Mouse (Mus musculus) midbrain, postnatal 0 days (tissue): ENCODE results near the gene Vmn1r174. TPM values are rescaled to one million over a fixed set of nuclear protein-coding genes. Genes with fewer than 3 reads are reported as not detected.
"Not testable (repeated sequence)": the region's sequence is repeated elsewhere in the genome, so short reads cannot be mapped to it uniquely, and the experiment has no call there.

Experiments
- ATAC-seq: fragments of 200-750 bp; cut with Nextera tagmentation; 2 replicates; pipeline ENCODE4 v1.8.0; 2017; ENCODE audit warnings: moderate number of reproducible peaks, mild to moderate bottlenecking, moderate TSS enrichment, moderate library complexity; ENCODE audit not compliant: low FRiP score
- DNase-seq: peaks from one replicate; pipeline ENCODE4 v3.0.0-alpha.2; 2015; ENCODE audit warnings: low spot score
- H3K27ac ChIP-seq: fragments of 300-500 bp; sonication (generic); 2 replicates; pipeline ENCODE4 v1.5.1; 2014; ENCODE audit warnings: low read depth, mild to moderate bottlenecking, low read length, mixed read lengths
- H3K27me3 ChIP-seq: fragments of 300-500 bp; sonication (generic); 2 replicates; pipeline ENCODE4 v1.6.1; 2014; ENCODE audit warnings: low read length, control low read depth, mixed read lengths; ENCODE audit not compliant: insufficient read depth
- H3K36me3 ChIP-seq: fragments of 300-500 bp; sonication (generic); 2 replicates; pipeline ENCODE4 v1.6.1; 2014; ENCODE audit warnings: low read length, control low read depth, mixed read lengths; ENCODE audit not compliant: insufficient read depth
- H3K4me1 ChIP-seq: fragments of 300-500 bp; sonication (generic); 2 replicates; pipeline ENCODE4 v1.6.1; 2014; ENCODE audit warnings: mild to moderate bottlenecking, control low read depth, antibody characterized with exemption, low read length, mixed read lengths; ENCODE audit not compliant: insufficient read depth
- H3K4me2 ChIP-seq: fragments of 300-500 bp; sonication (generic); 2 replicates; pipeline ENCODE4 v1.6.1; 2014; ENCODE audit warnings: low read depth, mild to moderate bottlenecking, low read length, mixed read lengths; ENCODE audit not compliant: poor library complexity, severe bottlenecking
- H3K4me3 ChIP-seq: fragments of 300-500 bp; sonication (generic); 2 replicates; pipeline ENCODE4 v1.5.1; 2014; ENCODE audit warnings: low read depth, mild to moderate bottlenecking, low read length, moderate library complexity
- H3K9ac ChIP-seq: fragments of 300-500 bp; sonication (generic); replicated peaks from 2 replicates; pipeline ENCODE4 v1.6.1; 2014; ENCODE audit warnings: mild to moderate bottlenecking, low read length, moderate library complexity, mixed read lengths; ENCODE audit not compliant: poor library complexity, severe bottlenecking
- H3K9me3 ChIP-seq: fragments of 300-500 bp; sonication (generic); 2 replicates; pipeline ENCODE4 v1.6.1; 2016; ENCODE audit warnings: low read length, control low read depth
- CTCF ChIP-seq: IDR thresholded peaks from 2 replicates; pipeline ENCODE4 v1.5.1; 2016; ENCODE audit warnings: antibody characterized with exemption, mild to moderate bottlenecking
- WGBS: fragments of 180-500 bp; shearing (Covaris S2); extraction: QIAGEN DNeasy Blood & Tissue Kit; methylation state at CpG from one replicate; pipeline ENCODE4 v1.1.7; 2014; 5-methylcytosine and 5-hydroxymethylcytosine counted together
- polyA plus RNA-seq: library from polyadenylated mRNA; unstranded; fragments of >200 nt; fragmentation: Nextera tagmentation; extraction: Ambion mirVana; gene quantifications from 2 replicates; pipeline ENCODE4 v1.2.1, GENCODE M21; 2015
- total RNA-seq: library from RNA; depleted of rRNA; stranded (reverse); fragments of >200 nt; gene quantifications from 2 replicates; pipeline ENCODE4 v1.2.3, GENCODE M21; 2014; rRNA removed

Vmn1r174 gene
- not detected in 2 replicates for total RNA-seq
- not detected in 2 replicates for polyA plus RNA-seq

DNA sequence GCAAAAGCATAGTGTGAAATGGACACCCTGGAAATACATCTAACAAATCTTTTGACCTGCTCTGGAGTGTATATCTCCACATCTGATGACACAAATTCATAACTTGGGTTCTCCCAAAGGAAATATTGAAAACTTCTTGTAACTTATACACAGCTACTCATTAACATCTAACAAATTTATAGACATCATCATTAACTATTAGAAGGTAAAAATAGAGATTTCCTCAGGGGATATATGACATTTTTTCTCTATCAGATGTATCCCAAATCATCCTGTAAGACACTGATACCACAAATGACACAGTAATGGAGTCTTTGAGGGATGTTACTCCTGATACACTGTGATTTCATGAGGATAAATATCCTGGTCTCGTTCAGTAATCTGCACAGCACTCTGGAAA lies at the start of gene Vmn1r174:
Gene Vmn1r174, plus strand, starts transcription at position 301 of the 400 bp plus-strand sequence.
- 52% methylated on average over 1 of the region's 1 CpGs for WGBS
- H3K27ac ChIP-seq, DNase-seq, H3K4me3 ChIP-seq, H3K9ac ChIP-seq, H3K4me2 ChIP-seq, H3K9me3 ChIP-seq, H3K36me3 ChIP-seq, H3K27me3 ChIP-seq, H3K4me1 ChIP-seq, ATAC-seq: not testable (repeated sequence)

DNA sequence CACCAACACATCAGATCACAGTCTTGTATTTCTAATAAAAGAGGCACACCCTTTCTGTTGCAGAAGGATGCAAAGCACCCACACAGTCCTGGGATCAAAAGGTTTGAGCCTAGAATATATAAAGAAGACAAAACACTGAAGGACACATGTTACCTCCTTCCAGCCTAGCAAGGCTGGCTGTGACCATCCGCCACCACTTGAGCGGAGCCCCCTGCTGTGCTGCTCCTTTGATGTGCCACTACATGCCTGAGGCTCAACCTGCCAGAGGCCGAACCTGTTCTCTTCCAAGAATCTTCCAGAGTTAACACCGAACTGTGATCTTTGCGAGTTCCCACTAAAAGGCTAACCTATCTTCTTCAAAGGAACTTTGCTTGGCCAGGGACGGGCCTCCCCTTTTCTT lies 32.5 kb downstream of the Vmn1r174 start:
- no peak overlapping the region for H3K4me3 ChIP-seq
- WGBS, result 84% methylated on average over 6 of the region's 6 CpGs
- H3K36me3 ChIP-seq, result no peaks in the 10 kb centered on the region
- no peak for TF ChIP-seq CTCF
- DNase-seq, result no peak
- H3K9ac ChIP-seq, result no peak overlapping the region
- H3K9me3 ChIP-seq, result peaks cover 44% of the 10 kb centered on the region
- ATAC-seq, result no peak
- H3K4me2 ChIP-seq, result no peak overlapping the region
- no peaks in the 10 kb centered on the region for H3K27me3 ChIP-seq
- no peaks in the 10 kb centered on the region for H3K4me1 ChIP-seq
- no peak overlapping the region for H3K27ac ChIP-seq

GRCm38 (mm10) chr7:23810543-23810942 lies 58.5 kb downstream of the Vmn1r174 start, which contains the start of gene Vmn1r175:
Gene Vmn1r175 (minus strand): TSS chr7:23810643.
- H3K4me1 ChIP-seq, H3K9ac ChIP-seq, H3K27me3 ChIP-seq, H3K27ac ChIP-seq, H3K9me3 ChIP-seq, H3K36me3 ChIP-seq, H3K4me3 ChIP-seq, H3K4me2 ChIP-seq, DNase-seq, ATAC-seq: not testable (repeated sequence)

Other genes starting within 250 kb of the Vmn1r174 start
- gene Vmn1r167, start 245.1 kb upstream of the Vmn1r174 start, total RNA-seq, result not detected in 2 replicates
- gene Vmn1r167, start 245.1 kb upstream of the Vmn1r174 start, polyA plus RNA-seq, result not detected in 2 replicates
- gene Vmn1r168, start 212.5 kb upstream of the Vmn1r174 start, total RNA-seq, result not detected in 2 replicates
- gene Vmn1r168, start 212.5 kb upstream of the Vmn1r174 start, polyA plus RNA-seq, result not detected in 2 replicates
- gene Vmn1r169, start 176.7 kb upstream of the Vmn1r174 start, total RNA-seq, result not detected in 2 replicates
- gene Vmn1r169, start 176.7 kb upstream of the Vmn1r174 start, polyA plus RNA-seq, result not detected in 2 replicates
- gene Vmn1r170, start 146.1 kb upstream of the Vmn1r174 start, total RNA-seq, result not detected in 2 replicates
- not detected in 2 replicates for gene Vmn1r170, start 146.1 kb upstream of the Vmn1r174 start, polyA plus RNA-seq
- not detected in 2 replicates for gene Vmn1r171, start 121.5 kb upstream of the Vmn1r174 start, total RNA-seq
- gene Vmn1r171, start 121.5 kb upstream of the Vmn1r174 start, polyA plus RNA-seq, result not detected in 2 replicates
- gene Vmn1r172, start 94.0 kb upstream of the Vmn1r174 start, total RNA-seq, result not detected in 2 replicates
- gene Vmn1r172, start 94.0 kb upstream of the Vmn1r174 start, polyA plus RNA-seq, result not detected in 2 replicates
- gene Vmn1r173, start 51.6 kb upstream of the Vmn1r174 start, total RNA-seq, result not detected in 2 replicates
- not detected in 2 replicates for gene Vmn1r173, start 51.6 kb upstream of the Vmn1r174 start, polyA plus RNA-seq
- not detected in 2 replicates for gene Vmn1r175, start 58.4 kb downstream of the Vmn1r174 start, total RNA-seq
- gene Vmn1r175, start 58.4 kb downstream of the Vmn1r174 start, polyA plus RNA-seq, result not detected in 2 replicates
- gene Vmn1r176, start 85.1 kb downstream of the Vmn1r174 start, total RNA-seq, result not detected in 2 replicates
- gene Vmn1r176, start 85.1 kb downstream of the Vmn1r174 start, polyA plus RNA-seq, result 0.05 TPM in 1 of 2 replicates, not detected in the other
- not detected in 2 replicates for gene Vmn1r177, start 114.2 kb downstream of the Vmn1r174 start, total RNA-seq
- gene Vmn1r177, start 114.2 kb downstream of the Vmn1r174 start, polyA plus RNA-seq, result not detected in 2 replicates
- gene Vmn1r178, start 139.7 kb downstream of the Vmn1r174 start, total RNA-seq, result not detected in 2 replicates
- gene Vmn1r178, start 139.7 kb downstream of the Vmn1r174 start, polyA plus RNA-seq, result not detected in 2 replicates
- not detected in 2 replicates for gene Vmn1r179, start 174.7 kb downstream of the Vmn1r174 start, total RNA-seq
- gene Vmn1r179, start 174.7 kb downstream of the Vmn1r174 start, polyA plus RNA-seq, result not detected in 2 replicates
- not detected in 2 replicates for gene Vmn1r180, start 198.4 kb downstream of the Vmn1r174 start, total RNA-seq
- gene Vmn1r180, start 198.4 kb downstream of the Vmn1r174 start, polyA plus RNA-seq, result not detected in 2 replicates
- gene Vmn1r181, start 222.3 kb downstream of the Vmn1r174 start, total RNA-seq, result not detected in 2 replicates
- gene Vmn1r181, start 222.3 kb downstream of the Vmn1r174 start, polyA plus RNA-seq, result not detected in 2 replicates
- not detected in 2 replicates for gene V1rd19, start 249.4 kb downstream of the Vmn1r174 start, total RNA-seq
- not detected in 2 replicates for gene V1rd19, start 249.4 kb downstream of the Vmn1r174 start, polyA plus RNA-seq